Mouse (Mus musculus) E14TG2a.4 (cell line): ENCODE measurements around the gene Suclg1.

Experiments
- CTCF ChIP-seq: conservative IDR thresholded peaks from 2 replicates; pipeline ENCODE4 v1.5.1; 2014; ENCODE audit warnings: low read length
- NANOG ChIP-seq: IDR thresholded peaks from 2 replicates; pipeline ENCODE4 v1.6.1; 2014; ENCODE audit warnings: borderline replicate concordance, low read length, mixed read lengths
- POU5F1 ChIP-seq: IDR thresholded peaks from 2 replicates; pipeline ENCODE4 v1.6.1; 2014; ENCODE audit warnings: low read length, borderline replicate concordance

DNA sequence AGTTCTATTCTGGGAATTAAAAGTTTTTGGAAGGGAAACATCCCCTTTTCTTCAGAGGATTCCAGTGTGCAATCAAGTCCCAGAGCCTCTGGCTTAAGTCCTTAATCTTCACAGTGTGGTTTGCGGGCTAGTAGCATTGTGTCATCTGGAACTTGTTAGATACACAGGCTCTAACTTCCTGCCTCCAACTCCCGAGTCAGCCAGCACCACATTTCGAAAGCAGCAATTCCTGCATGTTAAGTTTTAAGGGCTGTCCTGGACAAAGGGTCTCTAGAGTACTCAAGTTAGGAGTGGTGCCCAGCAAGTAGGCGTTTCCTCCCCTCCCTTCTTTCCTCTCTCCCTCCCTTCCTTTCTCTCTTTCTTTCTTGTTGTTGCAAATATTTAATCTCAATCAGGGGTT is 19.8 kb upstream of the Suclg1 start:
- TF ChIP-seq CTCF: no peak
- TF ChIP-seq NANOG: no peak
- no peak for TF ChIP-seq POU5F1
